Mouse (Mus musculus) common myeloid progenitor, adult 5-6 weeks (primary cell): ENCODE measurements around the gene Slc41a1. TPM values are rescaled to one million over a fixed set of nuclear protein-coding genes. Genes with fewer than 3 reads are reported as not detected.

Experiments used
- ATAC-seq: replicated peaks from 2 replicates; pipeline ENCODE4 v1.8.0; 2016; ENCODE audit warnings: low read depth, mild to moderate bottlenecking, moderate TSS enrichment, inconsistent platforms; ENCODE audit not compliant: poor library complexity, severe bottlenecking
- total RNA-seq: library from RNA; stranded (forward); fragments of 200-1000, 187-1606 nt; gene quantifications from 2 replicates; pipeline ENCODE4 v1.2.3, GENCODE M21; 2017

Gene Slc41a1
- total RNA-seq, 1 experiment from 2014 or later: 6.7 TPM

DNA sequence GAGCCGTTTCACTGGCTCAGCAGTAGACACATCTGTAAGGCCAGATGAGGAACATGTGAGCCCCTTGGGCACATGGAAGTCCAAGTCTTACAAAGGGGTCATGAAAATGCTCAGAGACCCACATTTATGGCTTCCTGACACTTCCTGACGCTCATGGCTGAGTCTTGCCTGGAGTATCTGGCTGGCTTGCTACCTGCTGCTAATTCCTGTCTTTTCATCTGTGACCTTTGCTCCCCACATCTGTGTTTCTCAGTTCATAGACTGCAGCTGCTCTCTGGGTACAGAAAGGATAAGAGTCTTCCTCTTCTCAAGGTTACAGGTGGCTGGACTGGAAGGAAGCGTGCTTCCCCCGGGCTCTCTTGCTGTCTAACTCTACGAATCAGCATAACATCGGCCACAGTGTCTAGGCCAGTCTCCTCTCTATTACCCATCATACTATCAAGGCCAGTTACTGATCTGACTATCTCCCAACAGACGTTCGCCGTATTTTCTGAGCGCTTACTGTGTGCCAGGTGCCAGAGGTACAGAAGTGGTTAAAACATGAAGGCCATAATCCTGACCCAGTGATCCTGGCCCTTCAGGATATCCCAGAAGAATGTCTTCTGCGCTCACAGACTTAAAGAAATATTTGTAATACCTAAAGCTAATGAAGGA is 2.6 kb upstream of the Slc41a1 start:
- ATAC-seq: no peak

DNA sequence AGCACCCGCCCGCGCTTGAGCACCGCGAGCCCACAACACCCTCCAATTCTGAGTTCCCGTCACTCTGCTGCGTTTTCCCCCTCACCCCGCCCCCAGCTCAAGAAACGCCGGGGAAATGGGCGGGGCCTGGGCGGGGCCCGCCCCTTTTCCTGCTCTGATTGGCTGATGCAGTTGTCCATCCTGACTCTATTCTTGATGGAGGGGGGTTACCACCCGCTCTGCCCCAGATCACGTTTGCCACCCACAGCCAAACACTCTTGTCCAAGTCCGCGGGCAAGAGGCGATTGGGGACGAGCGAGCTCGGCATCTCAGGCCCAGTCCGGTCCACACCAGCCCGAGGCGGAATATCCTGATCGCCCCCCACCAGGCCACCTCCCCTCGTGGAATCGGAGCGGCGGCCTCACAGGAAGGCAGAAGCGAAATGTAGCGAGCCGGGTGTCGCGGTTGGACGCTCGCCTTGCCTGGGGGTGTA is 530 bp downstream of the Slc41a1 start:
- ATAC-seq: peak; percentile 85

DNA sequence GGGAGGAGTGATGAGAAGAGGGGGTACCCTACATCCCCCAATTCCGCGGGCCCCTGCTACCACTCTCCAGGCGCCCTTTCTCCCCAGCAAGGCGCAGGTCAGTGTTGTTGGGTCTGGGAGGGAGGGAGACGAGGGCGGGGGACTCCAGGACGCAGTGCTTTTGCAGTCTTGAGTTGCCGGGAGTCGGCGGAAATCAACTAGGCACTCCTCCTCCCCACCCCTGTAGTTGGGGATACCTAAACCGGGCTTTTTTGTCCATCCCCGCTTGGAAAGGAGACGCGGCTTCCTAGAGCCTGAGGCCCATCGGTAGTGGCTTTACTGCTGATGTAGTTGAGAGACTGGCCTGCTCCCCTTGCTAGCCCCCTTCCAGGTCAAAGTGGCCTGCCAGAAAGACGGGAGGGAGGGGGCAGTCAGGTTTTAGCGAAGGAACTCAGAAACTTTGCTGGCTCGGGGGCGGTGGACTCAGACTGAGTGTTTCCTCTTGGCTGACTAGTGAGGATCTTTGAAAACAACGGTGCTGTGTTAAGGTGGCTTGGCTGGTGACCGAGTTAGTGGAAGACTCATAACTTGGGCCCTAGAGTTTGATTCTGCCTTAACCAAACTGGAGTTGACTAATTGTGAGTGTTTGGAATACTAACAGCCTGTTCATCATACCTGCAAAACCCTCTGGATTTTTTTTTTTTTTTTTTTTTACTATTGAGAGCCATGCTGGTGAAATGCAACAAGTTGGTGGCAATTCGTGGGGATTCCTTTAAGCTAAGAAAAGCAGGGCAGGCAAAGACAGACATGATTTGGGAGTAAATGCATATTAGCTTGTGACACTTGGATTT is 1.2 kb downstream of the Slc41a1 start:
- ATAC-seq: peak; percentile 20

DNA sequence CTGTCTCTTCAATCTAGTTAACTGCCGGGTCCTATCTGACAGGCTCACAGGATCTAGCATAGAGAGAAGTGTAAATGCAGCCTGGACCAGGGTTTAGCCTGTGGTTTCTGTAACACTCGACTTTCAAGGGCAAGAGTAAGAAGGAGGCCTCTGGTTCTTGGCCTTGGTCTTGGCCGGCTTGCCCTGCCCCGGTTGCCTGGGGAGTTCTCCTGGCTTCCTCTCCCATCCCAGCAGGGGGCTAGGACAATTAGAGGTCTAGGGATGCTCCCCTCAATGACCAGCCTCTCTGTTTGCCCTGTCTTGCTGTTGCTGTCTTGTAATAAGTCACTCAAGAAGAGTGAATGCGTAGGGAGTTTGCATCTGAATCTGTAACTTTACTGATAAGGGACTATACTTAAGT is 2.0 kb downstream of the Slc41a1 start:
- no peak for ATAC-seq

DNA sequence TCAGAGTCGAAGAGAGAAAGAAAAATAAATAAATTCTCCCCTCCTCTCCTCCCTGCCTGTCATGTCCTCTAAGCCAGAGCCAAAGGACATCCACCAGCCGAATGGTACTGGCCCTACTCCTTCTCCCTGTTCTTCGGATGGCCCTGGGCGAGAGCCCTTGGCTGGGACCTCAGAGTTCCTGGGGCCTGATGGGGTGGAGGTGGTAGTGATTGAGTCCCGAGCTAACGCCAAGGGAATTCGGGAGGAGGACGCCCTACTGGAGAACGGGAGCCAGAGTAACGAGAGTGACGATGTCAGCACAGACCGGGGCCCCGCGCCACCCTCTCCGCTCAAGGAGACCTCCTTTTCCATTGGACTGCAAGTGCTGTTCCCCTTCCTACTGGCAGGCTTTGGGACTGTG is 3.3 kb downstream of the Slc41a1 start:
- ATAC-seq: no peak

DNA sequence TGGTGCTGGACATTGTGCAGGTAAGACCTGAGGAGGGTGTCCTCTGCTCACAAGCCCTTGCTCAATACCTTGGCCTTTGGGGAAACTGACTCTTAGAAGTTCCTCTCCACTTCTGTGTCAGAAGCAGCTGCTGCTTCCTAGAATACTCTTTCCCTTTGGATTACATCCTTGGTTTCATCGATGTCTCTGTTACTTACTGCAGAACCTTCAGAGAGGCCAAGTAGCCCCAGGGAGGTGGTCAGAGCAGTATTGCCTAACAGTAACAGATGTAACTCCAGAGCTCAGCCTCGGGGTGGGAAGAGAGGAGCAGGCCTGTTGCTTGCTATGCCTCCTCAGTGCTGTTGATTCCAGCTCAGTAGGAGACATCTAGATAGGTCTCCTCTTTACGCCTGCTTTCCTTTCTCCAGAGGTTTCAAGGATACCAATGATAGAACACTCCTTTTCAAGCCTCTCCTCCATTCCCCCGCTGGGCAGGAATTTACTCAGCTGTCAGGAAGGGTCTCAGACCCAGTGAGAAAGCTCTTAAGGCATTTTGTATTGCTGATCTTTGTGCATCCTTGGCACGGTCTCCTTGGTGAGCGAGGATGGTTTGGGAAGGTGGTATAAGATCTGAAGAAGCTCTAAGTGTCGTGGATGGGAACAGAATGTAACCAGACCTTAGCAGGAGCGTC is 3.8 kb downstream of the Slc41a1 start:
- ATAC-seq: no peak

DNA sequence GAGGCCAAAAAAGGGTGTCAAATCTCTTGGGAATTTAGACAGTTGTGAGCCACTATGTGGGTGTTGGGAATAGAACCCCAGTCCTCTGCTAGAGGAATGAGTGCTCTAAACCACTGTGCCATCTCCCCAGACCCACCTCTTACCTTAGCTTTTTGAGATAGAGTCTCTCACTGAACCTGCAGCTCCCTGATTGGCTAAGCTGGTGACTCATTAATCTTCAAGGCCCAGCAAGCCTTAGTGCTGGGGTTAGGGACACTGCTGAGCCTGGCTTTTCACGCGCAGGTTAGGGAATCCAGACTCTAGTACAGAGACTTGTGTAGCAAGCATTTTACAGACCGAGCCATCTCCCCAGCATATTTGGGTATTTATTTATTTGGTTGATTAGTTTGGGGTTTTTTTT is 9.7 kb downstream of the Slc41a1 start:
- ATAC-seq: no peak

DNA sequence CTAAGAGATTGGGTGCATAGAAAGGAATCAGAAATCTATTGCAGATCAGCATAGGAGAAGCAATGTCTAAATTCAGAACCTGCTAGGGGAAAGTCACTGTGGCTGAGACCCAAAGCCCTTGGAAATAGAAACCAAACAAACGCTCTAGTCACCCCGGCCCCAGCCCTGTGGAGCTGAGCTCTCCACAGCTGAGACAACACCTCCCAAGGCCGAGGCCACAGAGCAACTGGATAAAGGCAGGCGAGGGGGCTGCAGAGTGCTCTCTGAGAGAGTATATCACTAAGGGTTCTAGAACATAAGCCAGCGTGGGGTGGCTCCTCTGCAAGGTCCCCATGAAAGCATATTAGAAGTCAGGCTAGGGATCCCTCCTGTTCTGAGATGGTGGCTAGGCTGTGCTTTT is 11.2 kb downstream of the Slc41a1 start:
- no peak for ATAC-seq

DNA sequence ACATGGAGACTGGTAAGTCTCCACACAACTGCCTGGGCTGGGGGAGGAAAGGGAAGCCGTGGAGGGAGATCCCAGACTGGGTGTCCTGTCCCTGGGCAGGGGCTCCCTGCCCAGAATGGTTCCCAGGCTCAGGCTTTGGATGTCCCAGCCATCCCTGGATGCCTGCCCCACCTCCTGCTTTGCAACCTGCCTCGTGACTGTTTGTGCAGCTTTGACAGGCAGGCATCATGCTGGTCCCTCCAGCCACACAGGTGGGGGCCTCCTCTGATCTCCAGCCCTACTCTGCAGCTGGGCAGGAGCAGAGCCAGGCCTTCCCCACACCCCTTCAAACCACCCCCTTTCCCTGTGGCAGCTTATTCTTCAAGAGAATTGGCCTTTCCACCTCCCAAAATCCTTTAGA is 12.0 kb downstream of the Slc41a1 start:
- ATAC-seq: no peak

DNA sequence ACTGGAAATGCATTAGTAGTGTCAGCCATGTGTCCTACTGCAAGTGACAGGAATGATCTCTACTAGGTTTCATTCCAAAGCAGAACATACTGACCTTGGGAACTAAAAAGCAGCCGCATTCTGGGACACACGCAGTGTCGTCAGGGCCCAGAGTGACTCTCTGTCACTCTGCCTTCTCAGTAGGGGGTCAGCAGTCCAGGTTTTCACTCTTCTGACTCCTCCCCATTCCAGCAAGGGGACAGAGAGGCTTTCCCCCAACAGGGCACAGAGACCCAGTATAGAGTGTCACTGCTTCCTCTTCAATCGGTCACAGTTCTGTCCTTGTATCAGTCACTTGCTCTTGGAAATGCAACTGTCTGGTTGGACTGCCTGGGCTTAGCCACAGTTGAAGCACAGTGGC is 14.9 kb downstream of the Slc41a1 start:
- no peak for ATAC-seq

DNA sequence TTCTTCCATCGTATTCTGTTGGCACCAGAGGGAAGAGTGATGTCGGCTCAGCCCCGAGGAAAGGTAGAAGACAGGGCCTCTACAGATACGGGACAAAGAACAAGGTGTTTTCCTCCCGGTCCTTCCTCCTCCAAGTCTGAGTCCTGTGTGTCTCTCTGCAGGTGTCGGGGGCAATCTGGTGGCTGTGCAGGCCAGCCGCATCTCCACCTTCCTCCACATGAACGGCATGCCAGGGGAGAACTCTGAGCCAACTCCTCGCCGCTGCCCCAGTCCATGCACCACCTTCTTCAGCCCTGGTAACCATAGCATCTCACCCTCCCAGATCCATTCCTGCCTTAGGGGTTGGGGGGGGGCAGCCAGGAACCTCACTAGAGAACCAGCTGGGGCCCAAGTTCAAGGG is 16.5 kb downstream of the Slc41a1 start:
- no peak for ATAC-seq

DNA sequence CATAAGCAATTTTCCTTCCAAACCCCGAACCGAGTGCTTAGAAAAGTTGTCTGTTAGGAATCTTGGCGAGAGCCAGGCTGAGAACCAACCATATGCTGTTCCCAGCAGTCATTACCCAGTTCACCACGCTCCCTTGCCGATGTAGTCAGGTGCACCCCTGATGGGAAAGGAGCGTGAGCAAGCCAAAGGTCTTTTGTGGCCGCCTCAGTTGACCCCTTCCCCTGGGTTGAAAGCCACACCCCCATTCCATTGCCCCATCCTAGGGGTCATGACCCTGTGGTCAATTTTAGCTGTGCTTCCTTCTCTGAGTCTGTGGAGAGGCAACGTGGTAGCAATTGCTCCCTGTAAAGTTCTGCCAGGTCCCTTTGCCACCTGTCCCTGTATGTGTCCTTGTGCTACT is 17.6 kb downstream of the Slc41a1 start:
- ATAC-seq: no peak

DNA sequence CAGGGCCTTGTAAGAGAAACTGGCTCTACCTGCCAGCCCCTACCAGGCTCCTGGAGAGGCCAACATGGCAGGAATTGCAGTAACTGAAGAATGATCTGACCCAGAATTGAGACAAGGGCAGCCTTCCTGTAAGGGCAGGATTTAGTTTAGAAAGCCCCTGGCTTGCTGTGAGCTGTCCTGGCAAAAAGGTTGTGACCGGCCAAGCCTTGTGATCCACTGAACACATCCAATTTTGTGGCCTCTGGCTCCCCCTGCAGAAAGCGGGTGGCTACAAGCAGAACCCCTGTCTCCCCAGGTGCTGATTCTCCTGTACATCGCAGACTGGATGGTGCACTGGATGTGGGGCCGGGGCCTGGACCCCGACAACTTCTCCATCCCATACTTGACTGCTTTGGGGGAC is 19.0 kb downstream of the Slc41a1 start:
- 0 out of 2 replicates have a peak, but pooled peaks have one; percentile 47 for ATAC-seq

DNA sequence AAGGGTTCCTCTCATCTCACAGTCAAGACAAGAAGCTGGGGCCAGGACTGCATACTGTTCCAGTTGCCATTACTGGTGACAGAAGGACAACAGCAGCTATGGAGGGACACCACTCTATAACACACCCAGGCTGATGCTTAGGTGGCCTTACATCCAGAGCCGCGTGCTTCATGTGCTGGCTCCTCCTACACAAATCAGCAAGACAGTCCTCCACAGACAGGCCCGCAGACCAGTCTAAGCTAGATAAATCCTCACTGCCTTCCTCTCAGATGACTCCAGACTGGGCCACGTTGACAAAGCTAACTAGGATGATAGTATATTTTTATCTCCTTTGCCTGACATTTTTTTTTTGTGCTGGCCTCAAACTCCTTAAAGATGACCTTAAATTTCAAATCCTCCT is 34.5 kb downstream of the Slc41a1 start:
- ATAC-seq: no peak

DNA sequence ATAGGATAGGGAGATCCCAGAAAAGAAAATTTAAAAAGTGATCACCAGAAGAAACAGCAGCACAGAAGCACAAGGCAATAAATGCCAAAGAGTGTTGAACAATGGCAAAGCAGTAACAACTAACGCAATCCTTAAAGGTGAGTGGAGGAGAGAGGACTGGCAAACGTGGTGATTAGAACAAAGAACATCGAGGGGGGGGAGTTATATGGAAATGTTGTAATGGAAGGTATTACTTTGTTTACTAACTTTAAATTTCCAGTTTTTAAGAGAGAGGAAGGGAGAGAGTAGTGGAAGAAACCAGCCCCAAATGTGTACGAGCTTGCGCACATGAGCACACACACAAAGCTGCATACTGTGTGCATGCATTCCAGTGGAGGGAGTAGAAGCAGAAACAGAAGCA is 38.3 kb downstream of the Slc41a1 start:
- no peak for ATAC-seq

DNA sequence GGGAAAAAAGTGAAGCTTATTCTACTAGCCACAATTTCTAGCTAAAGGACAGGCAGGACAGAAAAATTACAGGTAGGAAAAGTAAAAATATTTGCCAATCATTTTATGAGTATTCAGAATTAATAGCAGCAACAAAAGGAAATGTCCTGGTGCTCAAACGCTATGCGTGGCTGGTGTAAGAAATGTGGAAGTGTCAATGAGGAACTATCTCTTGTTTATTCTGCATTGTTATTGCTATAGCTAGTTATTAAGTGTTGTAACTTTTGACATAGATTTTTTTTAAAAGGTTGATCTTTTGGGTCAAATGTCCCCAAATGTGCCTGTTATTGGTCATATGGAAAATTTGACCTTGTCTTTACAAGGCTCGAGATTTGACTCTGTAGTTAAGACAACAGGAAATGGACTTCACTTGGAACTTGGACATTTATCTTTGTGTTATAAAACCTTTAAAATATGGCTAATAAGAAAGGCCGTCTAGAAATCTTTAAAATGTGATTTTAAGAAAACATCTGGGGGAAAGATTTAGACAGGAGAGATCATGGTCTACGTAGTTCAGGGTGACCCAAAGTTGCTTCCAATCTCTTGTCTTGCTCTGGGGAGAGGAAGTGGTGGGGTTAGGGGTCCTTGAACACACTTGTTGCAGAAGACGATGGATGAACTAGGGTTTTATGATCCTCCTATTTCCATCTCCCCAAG is 39.2 kb downstream of the Slc41a1 start:
- no peak for ATAC-seq

DNA sequence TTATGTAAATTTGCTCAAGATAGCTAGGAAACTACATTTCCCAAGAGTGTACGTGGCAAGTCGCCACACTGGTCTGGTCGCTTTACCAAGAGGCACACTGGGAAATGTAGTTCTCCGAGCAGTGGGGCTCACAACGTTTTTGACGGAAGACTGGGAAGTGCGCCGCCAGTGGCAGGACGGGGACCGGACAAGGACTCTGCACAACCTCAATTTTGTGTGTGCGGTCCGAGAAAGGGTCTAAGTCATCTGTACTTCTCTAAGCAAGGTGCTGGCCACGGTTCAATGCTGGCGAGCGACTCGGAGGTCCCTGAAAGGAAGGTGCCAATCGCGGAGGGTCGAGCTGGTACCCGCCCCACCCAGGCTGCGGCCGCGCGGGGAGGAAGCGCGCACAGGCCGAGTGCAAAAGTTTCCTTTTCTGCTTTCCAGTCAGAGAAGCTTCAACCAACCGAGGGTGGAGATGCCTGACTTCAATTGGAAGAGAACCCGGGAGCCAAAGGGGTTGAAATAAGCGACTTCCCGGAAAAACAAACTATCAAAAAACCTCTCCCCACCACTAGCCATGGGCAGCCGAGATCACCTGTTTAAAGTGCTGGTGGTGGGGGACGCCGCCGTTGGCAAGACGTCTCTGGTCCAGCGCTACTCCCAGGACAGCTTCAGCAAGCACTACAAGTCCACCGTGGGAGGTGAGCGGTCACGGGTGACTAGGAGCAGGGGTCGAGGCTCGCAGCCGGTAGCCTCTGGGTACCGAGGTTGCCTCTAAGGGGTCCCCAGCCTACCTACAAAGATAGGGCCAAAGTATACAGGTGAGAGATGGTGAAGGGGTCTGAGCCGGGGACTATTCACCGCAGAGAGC is 40.0 kb downstream of the Slc41a1 start, which contains the start of gene Rab29:
Rab29 (plus strand) TSS at position 132 of the 853 bp plus-strand sequence.
- peak; percentile 97 for ATAC-seq

DNA sequence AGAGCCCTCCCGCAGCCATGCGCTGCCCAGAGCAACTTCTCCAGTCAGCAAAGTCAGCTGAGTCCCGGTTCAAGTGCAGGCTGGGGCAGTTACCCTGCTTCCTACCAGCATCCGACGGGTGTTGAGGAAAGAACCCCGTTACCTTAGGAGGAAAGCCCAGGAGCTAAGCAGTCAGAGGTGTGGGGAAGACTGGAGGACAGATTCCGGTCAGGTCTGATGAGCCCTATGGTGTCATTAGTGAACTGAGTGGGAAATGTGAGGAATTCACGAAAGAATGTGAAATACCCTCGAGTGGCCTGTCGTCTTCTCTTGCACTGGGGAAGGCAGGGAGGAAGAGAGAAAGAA is 40.6 kb downstream of the Slc41a1 start:
- ATAC-seq: peak; percentile 29; the same call in 1 of the 2 replicates

DNA sequence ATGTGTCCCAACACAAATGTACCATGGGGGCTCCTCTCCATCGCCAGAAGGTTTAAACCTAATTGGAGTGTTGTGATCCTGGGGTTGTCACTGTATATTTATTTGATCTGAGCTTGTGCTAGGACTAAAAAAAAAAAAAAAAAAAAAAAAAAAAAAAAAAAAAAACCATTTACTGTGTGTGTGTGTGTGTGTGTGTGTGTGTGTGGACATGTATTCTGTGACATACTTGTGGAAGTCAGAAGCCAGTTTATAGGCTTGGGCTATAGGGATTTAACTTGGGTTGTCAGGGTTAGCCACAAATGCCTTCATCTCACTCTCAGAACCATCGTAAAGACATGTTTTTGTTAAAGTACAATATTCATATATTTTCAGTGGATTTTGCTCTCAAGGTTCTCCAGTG is 42.3 kb downstream of the Slc41a1 start:
- no peak for ATAC-seq

DNA sequence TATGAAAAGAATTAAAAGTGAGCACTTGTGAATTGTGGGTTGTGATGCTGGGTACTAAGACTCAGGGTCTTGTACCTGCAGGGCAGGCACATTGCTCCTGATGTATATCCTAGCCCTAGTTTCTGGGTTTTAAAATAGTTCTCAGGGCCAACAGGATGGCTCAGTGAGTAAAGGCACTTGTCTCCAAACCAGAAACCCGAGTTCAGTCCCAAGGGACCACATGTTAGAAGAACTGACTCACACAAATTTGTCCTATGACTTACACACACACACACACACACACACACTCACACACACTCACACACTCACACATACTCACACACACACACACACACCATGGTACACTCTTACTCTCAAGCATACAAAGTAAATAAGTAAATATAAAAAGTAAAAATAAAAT is 45.6 kb downstream of the Slc41a1 start:
- ATAC-seq: no peak
